In the genomic region with DNA sequence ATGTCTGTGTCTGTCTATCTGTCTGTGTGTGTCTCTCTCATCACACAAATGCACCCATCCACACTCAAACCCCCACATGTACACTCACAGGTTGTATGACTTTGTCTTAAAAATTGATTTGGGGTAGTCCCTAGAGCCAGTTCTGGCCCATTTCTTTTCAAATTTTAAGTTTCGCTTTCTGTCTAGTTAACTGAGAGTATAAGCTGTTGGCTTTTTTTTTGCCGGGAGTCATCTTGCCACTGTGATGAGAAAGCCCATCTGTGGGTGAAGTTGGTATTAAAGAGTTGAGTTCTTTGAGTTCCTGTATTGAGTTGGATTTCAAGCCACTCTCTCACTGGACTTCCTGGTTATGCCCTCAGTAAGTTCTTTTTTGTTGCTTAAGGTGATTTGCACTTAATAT, we compare ENCODE assay signal across 38 mouse cellular contexts. TPM values are rescaled to one million over a fixed set of nuclear protein-coding genes. Genes with fewer than 3 reads are reported as not detected.
"Had no signal": no experiment of that assay in that cellular context is flagged by ENCODE, and none has a peak within 500 bp of the region (broad histone marks: within the 10 kb centered on the region; RNA-seq: fewer than 3 reads in every experiment).

No protein-coding gene starts in this region.

- H3K4me3 ChIP-seq: embryonic facial prominence, embryonic 10.5 days; embryonic facial prominence, embryonic 12.5 days; embryonic facial prominence, embryonic 13.5 days; embryonic facial prominence, embryonic 15.5 days; erythroblast, embryonic 14.5 days; forebrain, embryonic 10.5 days; forebrain, embryonic 12.5 days; forebrain, embryonic 13.5 days; forebrain, embryonic 15.5 days; gastrocnemius, adult 2 months; heart, adult 2 months had no signal

- DNase-seq: cerebellum, adult 9-10 months; cerebellum, adult 9-11 months; cerebellum, postnatal 10 days; cerebellum, postnatal 14 days; cerebellum, postnatal 25 days; cerebellum, postnatal 36 days; embryo, embryonic 11 days; forebrain, postnatal 0 days; gastrocnemius, adult 2 months; gastrocnemius, postnatal 10 days; gastrocnemius, postnatal 14 days; gastrocnemius, postnatal 25 days; gastrocnemius, postnatal 36 days; heart, adult 18-20 months; heart, adult 2 months had no signal

- H3K27me3 ChIP-seq: embryonic facial prominence, embryonic 12.5 days; embryonic facial prominence, embryonic 13.5 days; embryonic facial prominence, embryonic 15.5 days; forebrain, embryonic 12.5 days; forebrain, embryonic 13.5 days; forebrain, embryonic 15.5 days had no signal

- H3K27ac ChIP-seq: embryonic facial prominence, embryonic 10.5 days; embryonic facial prominence, embryonic 12.5 days; embryonic facial prominence, embryonic 13.5 days; embryonic facial prominence, embryonic 15.5 days; forebrain, embryonic 10.5 days; forebrain, embryonic 12.5 days; forebrain, embryonic 13.5 days; forebrain, embryonic 15.5 days; gastrocnemius, adult 2 months; heart, adult 2 months had no signal

- H3K4me2 ChIP-seq: embryonic facial prominence, embryonic 12.5 days; embryonic facial prominence, embryonic 13.5 days; embryonic facial prominence, embryonic 15.5 days; forebrain, embryonic 12.5 days; forebrain, embryonic 13.5 days; forebrain, embryonic 15.5 days had no signal

- H3K4me1 ChIP-seq: embryonic facial prominence, embryonic 10.5 days; embryonic facial prominence, embryonic 12.5 days; embryonic facial prominence, embryonic 13.5 days; embryonic facial prominence, embryonic 15.5 days; forebrain, embryonic 12.5 days; forebrain, embryonic 13.5 days had no signal

- H3K9me3 ChIP-seq: embryonic facial prominence, embryonic 10.5 days; embryonic facial prominence, embryonic 12.5 days; embryonic facial prominence, embryonic 13.5 days; embryonic facial prominence, embryonic 15.5 days; forebrain, embryonic 10.5 days; forebrain, embryonic 12.5 days; forebrain, embryonic 13.5 days; forebrain, embryonic 15.5 days had no signal

- H3K36me3 ChIP-seq: embryonic facial prominence, embryonic 12.5 days; forebrain, embryonic 10.5 days; forebrain, embryonic 12.5 days; forebrain, embryonic 15.5 days had no signal

- H3K9ac ChIP-seq: embryonic facial prominence, embryonic 12.5 days; embryonic facial prominence, embryonic 13.5 days; embryonic facial prominence, embryonic 15.5 days; forebrain, embryonic 12.5 days; forebrain, embryonic 13.5 days; forebrain, embryonic 15.5 days; forebrain, postnatal 0 days had no signal

- ATAC-seq: forebrain, embryonic 13.5 days; forebrain, embryonic 14.5 days; forebrain, embryonic 15.5 days; forebrain, embryonic 16.5 days; forebrain, postnatal 0 days had no signal

RNA-seq across cellular contexts. Expression of a gene that starts 54.4 kb away (rescaled TPM):
- total RNA-seq: common myeloid progenitor, adult 5-6 weeks; forebrain, postnatal 0 days; gastrocnemius, adult 18-20 months; gastrocnemius, adult 2 months; gastrocnemius, adult 8-10 months; gastrocnemius, postnatal 10 days; gastrocnemius, postnatal 14 days; gastrocnemius, postnatal 25 days; gastrocnemius, postnatal 36 days; gastrocnemius, postnatal 4 days; granulocyte monocyte progenitor cell, adult 5-6 weeks; heart, adult 18-20 months; heart, adult 2 months; heart, adult 8-10 months had no signal
- polyA plus RNA-seq: cortical plate, adult 2 months; embryonic facial prominence, embryonic 10.5 days; embryonic facial prominence, embryonic 11.5 days; embryonic facial prominence, embryonic 12.5 days; embryonic facial prominence, embryonic 13.5 days; embryonic facial prominence, embryonic 14.5 days; embryonic facial prominence, embryonic 15.5 days; erythroblast, embryonic 14.5 days; forebrain, embryonic 10.5 days; forebrain, embryonic 11.5 days; forebrain, embryonic 12.5 days; forebrain, embryonic 13.5 days; forebrain, embryonic 14.5 days; forebrain, embryonic 15.5 days; forebrain, embryonic 16.5 days; forebrain, postnatal 0 days; frontal cortex, adult 2 months; gonadal fat pad, adult 2 months; heart, adult 2 months had no signal
